Mouse (Mus musculus) myocyte (in vitro differentiated cells): ENCODE data around the gene H13. TPM values are rescaled to one million over a fixed set of nuclear protein-coding genes. Genes with fewer than 3 reads are reported as not detected.
A peak's percentile ranks its signal among the peaks of the same experiment; 100 is the strongest.

Experiments used
- H3K27me3 ChIP-seq: one replicate; pipeline ENCODE4 v1.6.1; 2011; ENCODE audit not compliant: control insufficient read depth, insufficient read depth, insufficient read length
- H3K36me3 ChIP-seq: one replicate; pipeline ENCODE4 v1.6.1; 2011; ENCODE audit not compliant: control insufficient read depth, insufficient read depth
- H3K4me2 ChIP-seq: one replicate; pipeline ENCODE4 v1.6.1; 2011; ENCODE audit warnings: low read depth, control low read depth
- H3K4me3 ChIP-seq: one replicate; pipeline ENCODE4 v1.5.1; 2011; ENCODE audit warnings: mild to moderate bottlenecking, control low read depth, moderate library complexity
- H3K79me2 ChIP-seq: one replicate; pipeline ENCODE4 v1.6.1; 2011; ENCODE audit not compliant: control insufficient read depth, insufficient read depth
- H3ac ChIP-seq: one replicate; pipeline ENCODE4 v1.6.1; 2011; ENCODE audit not compliant: control insufficient read depth, insufficient read length
- CEBPB ChIP-seq: IDR thresholded peaks from 2 replicates; pipeline ENCODE4 v1.6.1; 2011; ENCODE audit warnings: mild to moderate bottlenecking, moderate library complexity; ENCODE audit not compliant: poor library complexity, insufficient read depth, severe bottlenecking
- E2F4 ChIP-seq: IDR thresholded peaks from one replicate; pipeline ENCODE4 v1.6.1; 2011; ENCODE audit warnings: mild to moderate bottlenecking, control low read depth, moderate library complexity; ENCODE audit not compliant: insufficient read depth
- MAX ChIP-seq: IDR thresholded peaks from one replicate; pipeline ENCODE4 v1.6.1; 2011; ENCODE audit warnings: low read depth, mild to moderate bottlenecking, control low read depth
- MYOD1 ChIP-seq, 3 experiments: IDR thresholded peaks; one replicate each; pipeline ENCODE4 v1.6.1; 2011; ENCODE audit warnings: control low read depth in 2 of 3, low read depth in 2 of 3, mild to moderate bottlenecking in 2 of 3, moderate library complexity in 1 of 3; ENCODE audit not compliant: insufficient read length in 2 of 3, control insufficient read depth in 1 of 3
- MYOG ChIP-seq, 3 experiments: IDR thresholded peaks; one replicate each; pipeline ENCODE4 v1.6.1; 2011; ENCODE audit warnings: control low read depth in 2 of 3, low read depth in 2 of 3, mild to moderate bottlenecking in 2 of 3; ENCODE audit not compliant: insufficient read length in 2 of 3, control insufficient read depth in 1 of 3, insufficient read depth in 1 of 3
- POLR2A ChIP-seq: IDR thresholded peaks from one replicate; pipeline ENCODE4 v1.6.1; 2011; ENCODE audit warnings: low read depth, mild to moderate bottlenecking, control low read depth, moderate library complexity; ENCODE audit not compliant: insufficient read length
- POLR2AphosphoS2 ChIP-seq: IDR thresholded peaks from one replicate; pipeline ENCODE4 v1.6.1; 2011; ENCODE audit warnings: low read depth, control low read depth; ENCODE audit not compliant: insufficient read length
- REST ChIP-seq: IDR thresholded peaks from one replicate; pipeline ENCODE4 v1.6.1; 2011; ENCODE audit warnings: mild to moderate bottlenecking, control low read depth, moderate library complexity; ENCODE audit not compliant: insufficient read depth, insufficient read length
- SRF ChIP-seq: IDR thresholded peaks from one replicate; pipeline ENCODE4 v1.6.1; 2011; ENCODE audit warnings: low read depth; ENCODE audit not compliant: control insufficient read depth, insufficient read length
- TCF12 ChIP-seq: IDR thresholded peaks from one replicate; pipeline ENCODE4 v1.6.1; 2011; ENCODE audit warnings: mild to moderate bottlenecking, control low read depth; ENCODE audit not compliant: poor library complexity, insufficient read depth, severe bottlenecking
- TCF3 ChIP-seq: IDR thresholded peaks from one replicate; pipeline ENCODE4 v1.6.1; 2011; ENCODE audit warnings: low read depth, control low read depth; ENCODE audit not compliant: insufficient read length
- USF1 ChIP-seq: IDR thresholded peaks from one replicate; pipeline ENCODE4 v1.6.1; 2011; ENCODE audit warnings: low read depth, mild to moderate bottlenecking, control low read depth, moderate library complexity
- polyA plus RNA-seq: library from polyadenylated mRNA; unstranded; fragments of >200 nt; fragmentation: generic; extraction: Trizol; gene quantifications from one replicate; pipeline ENCODE4 v1.2.1, GENCODE M21; 2012; ENCODE audit warnings: missing spikeins

Gene H13
- polyA plus RNA-seq, 1 experiment, result 190 TPM

DNA sequence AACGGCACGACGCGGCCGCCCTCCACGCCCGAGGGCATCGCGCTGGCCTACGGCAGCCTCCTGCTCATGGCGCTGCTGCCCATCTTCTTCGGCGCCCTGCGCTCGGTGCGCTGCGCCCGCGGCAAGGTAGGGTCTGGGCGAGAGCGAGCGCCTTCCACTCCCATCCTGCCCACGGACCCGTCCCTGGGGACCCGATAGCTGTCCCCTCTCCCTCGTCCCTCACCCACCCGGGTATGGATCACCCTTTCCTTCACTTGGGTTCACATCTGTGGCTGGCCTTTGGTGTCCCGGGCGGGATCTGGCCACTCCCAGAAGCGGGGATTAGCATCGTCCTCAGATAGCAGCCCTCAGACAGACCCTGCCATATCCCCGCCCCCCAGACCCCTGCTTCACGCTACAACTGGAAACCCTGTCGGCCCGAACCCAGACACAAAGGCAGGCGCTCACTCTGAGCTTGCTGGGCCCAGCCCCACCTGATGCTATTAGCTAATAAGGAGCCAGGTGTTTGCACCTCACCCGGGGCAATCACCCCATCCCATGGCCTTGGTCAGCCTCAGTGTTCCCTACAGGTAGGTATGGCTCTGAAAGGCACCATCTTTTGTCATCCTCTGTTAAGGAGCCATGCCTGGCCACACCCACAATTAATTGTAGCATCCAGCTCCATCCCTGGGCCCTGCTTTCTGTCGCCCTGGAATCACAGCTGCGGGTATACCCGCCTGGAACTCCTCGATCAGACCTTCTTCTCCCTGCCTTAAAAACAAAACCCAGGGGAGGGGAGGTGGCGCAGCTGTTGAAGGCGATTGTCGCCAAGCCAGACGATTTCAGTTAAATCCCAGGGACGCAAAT is 601 bp downstream of the H13 start:
- Histone ChIP-seq H3K36me3 (no peaks in the 10 kb centered on the region), H3K4me3 (peak overlapping the region; percentile 90), H3ac (peak overlapping the region; percentile 88), H3K79me2 (peaks cover 52% of the 10 kb centered on the region), H3K4me2 (peak overlapping the region; percentile 97), H3K27me3 (no peaks in the 10 kb centered on the region)
- TF ChIP-seq CEBPB, result no peak
- no peak for TF ChIP-seq USF1
- no peak for TF ChIP-seq MAX
- peak in 2 of 3 experiments; percentile 36 to 76 for TF ChIP-seq MYOD1 (IDR thresholded peaks at IDR 0.05; ENCODE audit: control insufficient read depth in 1 of 3, insufficient read length in 2 of 3, low read depth in 2 of 3)
- TF ChIP-seq MYOG (IDR thresholded peaks at IDR 0.05; ENCODE audit: control insufficient read depth in 1 of 3, insufficient read depth in 1 of 3, insufficient read length in 2 of 3, low read depth in 2 of 3), result peak; percentile 7 to 79 (median 29)
- TF ChIP-seq SRF, result peak; percentile 3
- TF ChIP-seq TCF12, result peak; percentile 27
- no peak for TF ChIP-seq POLR2AphosphoS2
- no peak for TF ChIP-seq TCF3
- no peak for TF ChIP-seq E2F4

DNA sequence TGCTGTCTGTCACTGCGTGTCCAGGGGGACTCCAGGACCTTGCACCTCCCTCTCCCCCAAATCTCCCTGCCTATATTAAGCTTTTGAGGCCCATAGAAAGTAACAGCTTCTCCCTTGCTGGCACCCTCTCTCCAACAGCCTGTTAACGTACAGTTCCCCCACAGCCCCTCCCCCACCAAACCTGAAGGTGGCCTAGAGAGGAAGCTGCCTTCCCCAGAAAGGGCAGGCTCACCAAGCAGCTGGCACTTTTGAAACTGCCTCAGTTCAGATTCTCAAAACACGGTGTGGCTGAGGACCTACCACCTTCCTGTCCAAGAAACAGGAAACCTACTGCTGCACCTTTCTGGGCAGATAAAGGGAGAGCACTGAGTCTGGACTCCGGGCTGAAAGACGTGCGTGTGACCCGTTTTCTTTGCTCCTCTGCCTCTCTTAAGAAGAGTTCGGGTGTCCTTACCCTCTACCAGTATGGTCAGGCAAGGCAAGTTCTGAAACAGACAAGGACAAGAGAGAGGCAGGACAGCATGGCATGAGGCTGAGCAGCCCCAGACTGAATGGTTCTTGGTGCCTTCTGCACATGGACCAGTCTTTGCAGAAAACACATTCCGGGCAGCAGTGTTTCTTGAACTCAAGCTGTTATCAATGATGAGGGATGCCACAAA is 1.9 kb downstream of the H13 start:
- Histone ChIP-seq H3K4me3 (peak overlapping the region; percentile 90), H3K27me3 (no peaks in the 10 kb centered on the region), H3K79me2 (peaks cover 60% of the 10 kb centered on the region), H3K36me3 (peaks cover 2% of the 10 kb centered on the region), H3K4me2 (peak overlapping the region; percentile 97), H3ac (no peak overlapping the region)
- no peak for TF ChIP-seq MAX

DNA sequence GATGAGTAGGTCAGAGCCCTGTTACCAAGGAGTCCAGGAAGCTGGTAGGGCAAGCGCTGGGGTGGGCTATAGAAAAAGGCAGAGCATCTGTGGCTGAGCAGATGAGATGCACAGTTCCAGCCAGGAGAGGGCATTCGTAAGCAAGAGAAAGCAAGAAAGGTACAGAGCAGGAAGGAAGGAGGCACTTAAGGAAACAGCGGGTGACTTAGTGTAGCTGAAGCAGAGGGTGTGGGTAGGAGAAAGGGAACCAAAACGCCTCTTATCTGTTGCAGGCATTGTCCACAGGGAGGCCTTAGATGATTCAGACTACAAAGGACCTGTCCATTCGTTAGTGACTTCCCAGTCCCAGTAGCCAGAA is 2.4 kb downstream of the H13 start:
- Histone ChIP-seq H3K27me3 (no peaks in the 10 kb centered on the region), H3ac (no peak overlapping the region), H3K36me3 (peaks cover 7% of the 10 kb centered on the region), H3K79me2 (peaks cover 65% of the 10 kb centered on the region), H3K4me2 (peak overlapping the region; percentile 97), H3K4me3 (peak overlapping the region; percentile 90)
- TF ChIP-seq TCF12 (no peak), E2F4 (no peak), MYOD1 (IDR thresholded peaks at IDR 0.05; ENCODE audit: control insufficient read depth in 1 of 3, insufficient read length in 2 of 3, low read depth in 2 of 3) (no peak), REST (no peak), POLR2AphosphoS2 (no peak), POLR2A (no peak), SRF (no peak), USF1 (no peak), CEBPB (no peak), MYOG (IDR thresholded peaks at IDR 0.05; ENCODE audit: control insufficient read depth in 1 of 3, insufficient read depth in 1 of 3, insufficient read length in 2 of 3, low read depth in 2 of 3) (no peak), MAX (no peak), TCF3 (no peak)

DNA sequence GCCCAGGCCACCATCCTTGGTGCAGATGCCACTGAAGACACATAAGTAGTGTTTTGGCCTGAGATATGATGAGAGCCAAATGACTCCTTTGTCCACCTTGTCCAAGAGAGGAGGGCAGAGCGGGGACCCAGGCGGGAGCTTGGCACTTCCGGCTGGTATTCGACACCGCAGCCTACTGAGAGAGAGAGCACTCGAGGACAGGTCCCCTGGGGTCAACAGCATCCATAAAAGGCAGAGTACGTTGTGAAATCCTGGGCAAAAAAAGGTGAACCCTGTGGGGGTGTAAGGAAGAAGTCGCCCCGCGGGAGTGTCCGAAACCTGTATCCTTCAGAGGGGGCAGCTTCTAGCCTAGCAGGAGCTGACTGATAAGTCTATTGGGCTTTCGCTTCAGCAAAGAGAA is 2.9 kb downstream of the H13 start:
- Histone ChIP-seq H3K4me2 (peak overlapping the region; percentile 97), H3ac (no peak overlapping the region), H3K36me3 (peaks cover 11% of the 10 kb centered on the region), H3K4me3 (peak overlapping the region; percentile 90), H3K79me2 (peaks cover 69% of the 10 kb centered on the region), H3K27me3 (no peaks in the 10 kb centered on the region)
- TF ChIP-seq MAX, result no peak

DNA sequence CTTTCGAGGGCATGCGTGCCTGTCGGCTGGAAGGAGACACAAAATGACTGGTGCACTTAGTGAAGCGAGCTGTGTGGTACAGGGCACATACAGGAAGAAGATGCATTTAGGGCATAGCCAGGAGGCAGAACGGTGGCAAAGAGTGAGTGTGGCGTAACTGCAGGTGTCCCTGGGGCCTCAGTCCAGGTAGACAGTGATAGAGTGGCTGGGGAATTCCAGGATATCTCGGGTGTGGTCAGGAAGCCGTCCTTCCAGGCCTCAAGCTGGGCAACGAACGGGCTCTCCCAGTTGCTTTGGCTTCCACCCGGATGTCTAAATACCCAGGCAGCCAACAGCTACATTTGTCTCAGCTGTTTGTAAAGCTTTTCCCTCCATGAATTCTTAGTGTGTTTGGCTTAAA is 4.9 kb downstream of the H13 start:
- no peak overlapping the region for H3K4me3 ChIP-seq
- no peaks in the 10 kb centered on the region for H3K27me3 ChIP-seq
- TF ChIP-seq E2F4 (no peak), MYOG (IDR thresholded peaks at IDR 0.05; ENCODE audit: control insufficient read depth in 1 of 3, insufficient read depth in 1 of 3, insufficient read length in 2 of 3, low read depth in 2 of 3) (peak in 1 of 3 experiments; percentile 37)
- H3ac ChIP-seq, result no peak overlapping the region
- peaks cover 23% of the 10 kb centered on the region for H3K36me3 ChIP-seq
- peaks cover 83% of the 10 kb centered on the region for H3K79me2 ChIP-seq
- no peak overlapping the region for H3K4me2 ChIP-seq
